Mouse (Mus musculus) layer of hippocampus, postnatal 36 days (tissue): ENCODE data around the gene Sntb2. TPM values are rescaled to one million over a fixed set of nuclear protein-coding genes. Genes with fewer than 3 reads are reported as not detected.
A peak's percentile ranks its signal among the peaks of the same experiment; 100 is the strongest.

Source experiments
- DNase-seq, 2 experiments: peaks; one replicate each; pipeline ENCODE4 v3.0.0; 2022
- total RNA-seq, 2 experiments: library from RNA; stranded (reverse); gene quantifications; 2 replicates each; pipeline ENCODE4 v1.2.3; 2021

The Sntb2 gene
- total RNA-seq, 2 experiments from 2014 or later = 22.4 to 27.9 TPM

DNA sequence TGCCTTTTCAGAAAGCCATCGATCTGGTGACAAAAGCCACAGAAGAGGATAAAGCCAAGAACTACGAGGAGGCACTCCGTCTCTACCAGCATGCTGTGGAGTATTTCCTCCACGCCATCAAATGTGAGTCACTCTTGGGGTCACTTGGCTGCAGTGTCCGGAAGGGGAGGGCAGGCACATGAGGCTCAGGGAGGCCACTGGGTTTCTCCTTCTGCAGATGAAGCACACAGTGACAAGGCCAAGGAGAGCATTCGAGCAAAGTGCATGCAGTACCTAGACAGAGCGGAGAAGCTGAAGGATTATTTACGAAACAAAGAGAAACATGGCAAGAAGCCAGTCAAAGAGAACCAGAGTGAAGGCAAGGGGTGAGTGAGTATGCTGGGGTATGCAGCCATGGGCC is 101.1 kb downstream of the Sntb2 start:
- no peak for DNase-seq

DNA sequence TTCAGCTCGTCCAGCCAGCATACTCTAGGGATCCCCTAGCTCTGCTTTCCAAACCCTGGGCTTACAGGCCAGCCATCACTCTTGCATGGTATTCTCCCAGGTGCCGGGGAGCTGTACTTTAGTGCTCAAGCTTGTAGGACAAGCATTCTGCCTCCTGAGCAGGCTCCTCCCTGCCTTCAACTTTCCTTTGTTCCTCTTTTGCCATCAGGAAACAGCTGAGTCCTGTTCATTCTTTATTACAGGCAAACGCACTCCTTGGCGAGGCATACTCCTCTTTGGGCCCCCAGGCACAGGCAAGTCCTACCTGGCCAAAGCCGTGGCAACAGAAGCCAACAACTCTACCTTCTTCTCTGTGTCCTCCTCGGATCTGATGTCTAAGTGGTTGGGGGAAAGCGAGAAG is 105.1 kb downstream of the Sntb2 start:
- no peak for DNase-seq

DNA sequence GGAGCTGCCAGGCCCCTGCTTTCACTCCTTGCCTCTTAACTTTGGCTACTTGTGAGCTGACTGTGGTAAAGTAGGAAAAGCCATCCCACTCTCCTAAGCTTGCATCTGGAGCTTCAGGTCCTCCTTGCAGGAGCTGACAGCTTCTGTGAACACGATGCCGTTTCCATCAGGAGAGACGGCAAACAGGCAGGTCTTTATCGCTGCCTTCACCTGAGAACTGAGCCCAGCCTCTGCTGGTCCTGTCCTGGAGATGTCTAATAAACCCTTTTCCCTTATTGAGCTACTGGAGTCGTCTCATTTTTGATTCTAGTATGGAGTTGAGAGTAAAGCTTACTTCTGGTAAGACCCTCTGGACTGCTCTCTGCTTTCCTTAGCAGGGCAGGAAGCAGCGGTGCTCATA is 109.9 kb downstream of the Sntb2 start:
- no peak for DNase-seq

DNA sequence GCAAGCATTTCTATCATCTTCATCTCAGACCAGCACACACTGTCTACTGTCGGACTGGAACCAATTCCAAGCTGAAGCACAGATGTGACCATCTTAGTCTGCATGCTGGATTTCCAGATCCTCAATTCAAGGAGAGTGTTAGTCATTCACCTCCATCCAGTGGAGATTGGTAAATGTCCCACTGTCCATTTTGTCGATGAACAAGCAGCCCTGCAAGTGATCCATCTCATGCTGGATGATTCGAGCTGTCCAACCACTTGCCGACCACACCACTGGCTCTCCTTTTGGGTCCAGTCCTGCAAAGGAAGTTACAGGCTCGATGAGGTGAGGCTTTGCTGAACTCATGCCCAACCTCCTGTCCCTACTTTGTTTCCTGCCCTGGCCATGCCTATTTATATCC is 111.4 kb downstream of the Sntb2 start:
- no peak for DNase-seq

DNA sequence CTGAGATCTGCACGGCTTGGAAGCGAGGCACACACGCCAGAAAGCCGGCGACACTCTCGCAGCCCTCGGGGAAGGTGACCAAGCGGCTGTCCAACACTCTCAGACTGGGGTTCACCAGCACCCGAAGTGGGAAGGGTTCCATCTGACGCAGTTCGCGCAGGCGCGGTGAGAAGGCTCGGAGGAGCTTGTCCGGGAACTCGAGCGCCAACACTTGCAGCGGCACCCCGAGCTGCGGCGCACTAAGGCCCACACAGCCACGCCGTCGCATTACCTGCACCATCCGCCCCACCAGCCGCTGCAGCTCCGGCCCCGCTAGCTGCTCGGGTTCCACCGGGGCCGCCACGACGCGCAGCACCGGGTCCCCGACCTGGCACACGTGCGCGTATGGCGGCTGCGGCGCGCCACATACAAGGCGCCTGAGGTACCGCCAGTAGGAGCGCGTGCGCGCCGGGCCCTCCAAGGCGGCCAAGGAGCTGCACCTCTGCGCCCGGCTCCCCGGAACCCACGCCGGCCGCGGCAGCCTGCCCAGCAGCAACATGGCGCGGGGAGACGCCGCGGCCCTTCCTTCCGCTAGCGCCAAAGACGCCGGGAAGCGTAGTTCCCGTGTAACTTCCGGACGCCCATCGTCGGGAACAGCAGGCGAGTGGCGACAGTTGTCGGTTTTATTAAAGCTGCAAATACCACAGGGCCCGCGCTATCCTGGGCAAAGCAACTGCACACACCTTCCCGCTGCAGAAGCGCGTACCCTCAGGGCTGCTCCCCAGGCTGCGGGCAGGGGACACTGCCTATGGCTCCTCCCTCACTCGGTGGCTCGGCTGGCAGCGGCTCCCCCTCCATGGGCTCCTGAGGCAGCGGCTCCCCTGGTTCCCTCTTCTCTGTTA is 112.8 kb downstream of the Sntb2 start, which contains the start of gene Pdf:
Gene Pdf, minus strand, starts transcription at position 554 of the 881 bp plus-strand sequence.
- peak; percentile 85 for DNase-seq

DNA sequence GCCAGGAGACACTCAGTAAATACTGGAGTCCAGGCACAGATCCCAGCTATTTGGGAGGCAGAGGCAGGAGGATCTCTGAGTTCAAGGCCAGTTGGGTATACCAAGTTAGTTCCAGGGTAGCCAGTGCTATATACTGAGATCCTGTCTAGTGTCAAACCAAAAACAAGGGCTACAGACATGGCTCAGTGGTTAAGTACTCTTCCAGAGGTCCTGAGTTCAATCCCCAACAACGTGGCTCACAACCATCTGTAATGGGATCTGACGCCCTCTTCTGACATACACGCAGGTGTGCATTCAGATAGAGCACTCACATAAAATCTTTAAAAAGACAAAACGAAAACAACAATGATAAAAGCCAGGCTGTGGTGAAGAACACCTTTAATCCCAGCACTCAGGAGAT is 113.9 kb downstream of the Sntb2 start:
- DNase-seq = no peak

DNA sequence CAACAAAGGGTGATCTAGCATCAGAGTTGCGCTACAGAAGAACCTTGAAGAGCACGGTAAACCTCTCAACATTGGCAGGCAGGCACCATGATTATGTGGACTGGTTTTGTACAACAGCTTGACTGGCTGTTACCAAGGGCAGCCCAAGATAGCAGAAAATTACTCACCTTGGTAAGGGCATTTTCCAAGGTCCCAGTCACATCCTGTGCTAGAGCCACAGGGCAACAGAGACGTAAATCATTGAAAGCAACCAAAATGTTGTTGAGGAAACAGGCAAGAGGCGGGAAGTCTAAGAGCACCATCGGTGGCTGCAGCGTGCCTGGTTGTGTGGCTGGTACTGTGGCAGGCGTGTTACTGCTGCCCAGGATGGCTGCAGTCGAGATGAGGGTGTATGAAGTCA is 116.5 kb downstream of the Sntb2 start:
- no peak for DNase-seq

DNA sequence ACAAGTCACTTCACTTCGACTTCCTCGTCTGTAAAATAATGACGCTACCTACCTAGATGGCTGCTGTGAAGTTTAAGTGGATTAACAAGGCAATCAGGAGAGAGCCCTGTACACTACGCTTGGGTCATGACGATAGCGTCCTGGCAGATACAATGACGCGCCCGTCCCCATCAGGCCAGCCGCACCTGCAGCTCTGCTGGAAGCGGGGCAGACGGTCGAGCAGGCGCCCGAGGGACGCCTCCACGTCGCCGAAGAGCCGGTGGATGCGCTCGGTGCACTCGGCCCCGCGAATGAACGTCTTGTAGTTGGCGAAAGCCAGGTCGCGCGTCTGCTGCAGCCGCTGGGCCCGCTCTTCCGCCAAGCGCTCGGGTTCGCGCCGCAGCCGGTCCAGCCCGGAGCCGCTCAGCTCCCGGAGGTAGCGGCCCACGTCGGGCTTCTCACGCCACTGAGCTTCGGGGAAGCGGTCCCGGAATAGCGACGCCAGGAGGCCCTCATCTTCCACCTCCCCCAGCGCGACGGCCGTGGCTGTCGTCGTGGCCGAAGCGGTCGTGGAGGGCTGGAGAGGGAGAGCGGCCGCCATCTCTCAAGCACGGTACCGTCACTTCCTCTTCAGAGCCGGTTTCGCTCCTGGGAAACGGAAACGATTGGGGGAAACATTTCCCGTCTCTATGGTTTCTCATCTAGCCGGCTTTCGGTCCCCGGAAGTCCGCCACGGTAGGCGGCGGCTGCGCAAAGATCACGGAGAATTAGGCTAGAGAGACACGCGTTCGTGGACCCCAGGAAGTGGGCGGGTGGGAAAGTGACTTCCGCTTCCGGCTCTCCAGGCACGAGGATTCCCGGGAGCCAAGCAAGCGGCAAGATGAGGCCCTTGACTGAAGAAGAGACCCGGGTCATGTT is 120.8 kb downstream of the Sntb2 start, which contains the start of the genes Cog8 and Nip7:
Gene Cog8, minus strand, starts transcription at position 614 of the 897 bp plus-strand sequence.
Gene Nip7, plus strand, starts transcription at position 802 of the 897 bp plus-strand sequence.
- DNase-seq = peak; percentile 97

DNA sequence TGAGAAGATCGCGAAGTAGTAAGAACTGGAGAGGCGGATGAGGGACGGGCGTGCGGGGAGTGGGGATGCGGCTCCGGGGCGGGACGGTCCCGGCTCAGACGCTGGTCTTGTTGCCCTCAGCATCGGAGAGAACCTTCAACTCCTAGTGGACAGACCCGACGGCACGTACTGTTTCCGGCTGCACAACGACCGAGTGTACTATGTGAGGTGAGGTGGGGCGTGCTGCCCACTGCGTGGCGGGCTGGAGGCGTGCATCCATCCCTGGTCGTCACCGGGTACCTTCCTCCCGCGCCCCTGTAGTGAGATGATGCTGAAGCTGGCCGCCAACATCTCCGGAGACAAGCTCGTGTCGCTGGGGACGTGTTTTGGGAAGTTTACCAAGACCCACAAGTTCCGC is 121.4 kb downstream of the Sntb2 start:
- no peak for DNase-seq

DNA sequence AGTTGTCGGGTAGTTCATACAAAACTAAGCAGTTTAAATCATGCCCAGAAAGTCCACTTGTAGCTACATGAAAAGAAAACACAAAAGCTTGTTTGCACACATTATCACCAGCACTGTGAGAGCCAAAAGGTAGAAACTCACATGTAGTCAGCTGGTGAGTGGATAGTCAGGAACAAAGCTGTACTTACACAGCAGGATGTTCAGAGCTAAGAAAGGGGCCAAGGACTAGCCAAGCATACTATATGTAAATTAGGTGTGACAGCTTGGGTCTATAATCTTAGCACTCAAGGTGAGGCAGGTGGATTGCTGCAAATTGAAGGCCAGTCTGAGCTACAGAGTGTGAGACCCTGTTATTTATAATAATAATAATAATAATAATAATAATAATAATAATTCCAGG is 127.1 kb downstream of the Sntb2 start:
- DNase-seq = no peak

DNA sequence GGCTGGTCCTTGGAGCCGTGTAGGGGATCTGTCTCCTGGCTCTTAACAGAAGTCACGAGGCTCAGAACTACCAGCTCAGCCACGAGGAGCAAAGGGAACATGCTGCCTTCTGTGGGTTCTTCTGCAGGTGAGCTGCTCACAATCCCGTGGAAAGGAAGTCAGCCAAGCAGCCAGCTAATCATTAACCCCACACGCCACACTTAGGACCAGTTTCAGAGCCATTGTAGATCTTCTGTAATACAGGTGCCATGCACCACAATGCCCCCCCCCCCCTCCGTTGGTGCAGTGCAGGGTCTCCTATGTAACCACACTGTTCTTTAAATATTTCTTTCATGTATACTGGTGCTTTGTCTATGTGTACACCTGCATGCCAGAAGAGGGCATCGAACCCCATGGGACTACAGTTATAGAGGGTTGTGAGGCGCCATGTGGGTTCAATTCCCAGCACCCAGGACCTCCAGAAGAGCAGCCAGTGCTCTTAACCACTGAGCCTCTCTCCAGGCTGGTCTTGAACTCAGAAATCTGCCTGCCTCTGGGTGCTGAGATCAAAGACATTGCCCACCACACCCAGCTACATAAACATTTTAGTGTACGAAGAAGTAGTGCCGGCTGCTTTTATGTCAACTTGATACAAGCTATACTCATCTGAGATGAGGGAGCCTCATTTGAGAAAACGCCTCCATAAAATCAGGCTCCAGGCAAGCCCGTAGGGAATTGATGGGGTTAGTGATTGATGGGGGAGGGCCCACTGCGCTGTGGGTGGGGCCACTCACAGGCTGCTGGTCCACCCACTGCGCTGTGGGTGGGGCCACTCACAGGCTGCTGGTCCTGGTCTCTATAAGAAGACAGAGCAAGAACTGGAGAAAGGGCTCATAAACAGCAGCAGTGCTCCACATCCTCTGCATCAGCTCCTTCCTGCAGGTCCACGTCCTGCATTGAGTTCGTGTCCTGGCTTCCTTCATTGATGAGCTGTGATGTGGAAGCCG is 130.3 kb downstream of the Sntb2 start, which contains the start of gene Tmed6:
Gene Tmed6, minus strand, starts transcription at position 134 of the 986 bp plus-strand sequence.
- no peak for DNase-seq

Other genes with a start within 250 kb of the Sntb2 start
- 1 to 10 TPM; 1.5 to 1.9 TPM for gene Has3, start 65.5 kb upstream of the Sntb2 start, total RNA-seq
- gene Utp4, start 42.1 kb upstream of the Sntb2 start, total RNA-seq = 10 to 100 TPM; 41.0 to 43.5 TPM
- 100 to 1,000 TPM; 107 to 108 TPM for gene Vps4a, start 95.5 kb downstream of the Sntb2 start, total RNA-seq
- gene Pdf, start 112.9 kb downstream of the Sntb2 start, total RNA-seq = 10 to 100 TPM; 27.9 to 31.1 TPM
- gene Cog8, start 120.9 kb downstream of the Sntb2 start, total RNA-seq = 10 to 100 TPM; 28.3 to 31.1 TPM
- 10 to 100 TPM; 44.9 to 47.9 TPM for gene Nip7, start 121.1 kb downstream of the Sntb2 start, total RNA-seq
- gene Tmed6, start 129.9 kb downstream of the Sntb2 start, total RNA-seq = not detected
- 10 to 100 TPM; 31.9 to 32.0 TPM for gene Terf2, start 160.8 kb downstream of the Sntb2 start, total RNA-seq
- gene Cyb5b, start 214.9 kb downstream of the Sntb2 start, total RNA-seq = 100 to 1,000 TPM; 106 to 109 TPM